Mouse (Mus musculus) heart, embryonic 12.5 days (tissue): ENCODE measurements around the gene Prickle3. TPM values are rescaled to one million over a fixed set of nuclear protein-coding genes. Genes with fewer than 3 reads are reported as not detected.

ENCODE experiments used
- ATAC-seq: fragments of 200-750 bp; cut with Nextera tagmentation; 2 replicates; pipeline ENCODE4 v1.8.0; 2017; ENCODE audit warnings: moderate TSS enrichment, moderate library complexity; ENCODE audit not compliant: insufficient number of reproducible peaks, low FRiP score
- H3K27ac ChIP-seq: fragments of 300-500 bp; sonication (generic); 2 replicates; pipeline ENCODE4 v1.5.1; 2016; ENCODE audit warnings: mild to moderate bottlenecking, moderate library complexity; ENCODE audit not compliant: poor library complexity, severe bottlenecking
- H3K27me3 ChIP-seq: fragments of 300-500 bp; sonication (generic); replicated peaks from 2 replicates; pipeline ENCODE4 v1.6.1; 2016; ENCODE audit warnings: mild to moderate bottlenecking, moderate library complexity
- H3K36me3 ChIP-seq: fragments of 300-500 bp; sonication (generic); 2 replicates; pipeline ENCODE4 v1.6.1; 2016; ENCODE audit warnings: mild to moderate bottlenecking, moderate library complexity
- H3K4me1 ChIP-seq: fragments of 300-500 bp; sonication (generic); replicated peaks from 2 replicates; pipeline ENCODE4 v1.6.1; 2016; ENCODE audit warnings: mild to moderate bottlenecking
- H3K4me2 ChIP-seq: fragments of 300-500 bp; sonication (generic); 2 replicates; pipeline ENCODE4 v1.6.1; 2016; ENCODE audit warnings: mild to moderate bottlenecking, moderate library complexity
- H3K4me3 ChIP-seq: fragments of 300-500 bp; sonication (generic); 2 replicates; pipeline ENCODE4 v1.5.1; 2016; ENCODE audit warnings: mild to moderate bottlenecking
- H3K9ac ChIP-seq: fragments of 300-500 bp; sonication (generic); 2 replicates; pipeline ENCODE4 v1.6.1; 2016; ENCODE audit warnings: mild to moderate bottlenecking, moderate library complexity
- H3K9me3 ChIP-seq: fragments of 300-500 bp; sonication (generic); replicated peaks from 2 replicates; pipeline ENCODE4 v1.6.1; 2016; ENCODE audit warnings: mild to moderate bottlenecking, moderate library complexity
- WGBS: fragments of 180-500 bp; shearing (Covaris S2); methylation state at CpG from one replicate; pipeline ENCODE4 v1.1.7; 2016; 5-methylcytosine and 5-hydroxymethylcytosine counted together
- polyA plus RNA-seq: library from polyadenylated mRNA; unstranded; fragments of >200 nt; fragmentation: Nextera tagmentation; extraction: Ambion mirVana; gene quantifications from 2 replicates; pipeline ENCODE4 v1.2.1, GENCODE M21; 2016

Prickle3 gene
- polyA plus RNA-seq, 1 experiment from 2014 or later = 6.8 TPM

- Histone ChIP-seq H3K9ac (no peak overlapping the region), H3K4me1 (peaks cover 11% of the 10 kb centered on the region), H3K4me2 (no peak overlapping the region), H3K4me3 (no peak overlapping the region), H3K27ac (no peak overlapping the region), H3K36me3 (peaks cover 9% of the 10 kb centered on the region), H3K9me3 (no peaks in the 10 kb centered on the region), H3K27me3 (no peaks in the 10 kb centered on the region)
- WGBS = 41% methylated on average over 6 of the region's 6 CpGs
- no peak for ATAC-seq
Observed at GRCm38 (mm10) chrX:7672739-7673138, 15.7 kb downstream of the Prickle3 start.

GRCm38 (mm10) chrX:7673578-7674281 lies 16.7 kb downstream of the Prickle3 start:
- H3K4me2 ChIP-seq = peak overlapping the region; percentile 63
- peak; percentile 23; the same call in 1 of the 2 replicates for ATAC-seq
- H3K4me1 ChIP-seq = peaks cover 11% of the 10 kb centered on the region
- no peaks in the 10 kb centered on the region for H3K9me3 ChIP-seq
- peak overlapping the region; percentile 51 for H3K27ac ChIP-seq
- peaks cover 7% of the 10 kb centered on the region for H3K36me3 ChIP-seq
- H3K9ac ChIP-seq = no peak overlapping the region; the same call in none of the 2 replicates
- WGBS = 20% methylated on average over 12 of the region's 12 CpGs
- H3K4me3 ChIP-seq = peak overlapping the region; percentile 33
- no peaks in the 10 kb centered on the region for H3K27me3 ChIP-seq

- H3K4me2 ChIP-seq = peak overlapping the region; percentile 63
- ATAC-seq = no peak
- H3K9ac ChIP-seq = peak overlapping the region; percentile 62
- H3K4me1 ChIP-seq = peaks cover 11% of the 10 kb centered on the region
- 22% methylated on average over 28 of the region's 28 CpGs for WGBS
- no peaks in the 10 kb centered on the region for H3K27me3 ChIP-seq
- H3K9me3 ChIP-seq = no peaks in the 10 kb centered on the region
- H3K36me3 ChIP-seq = no peaks in the 10 kb centered on the region; the same call in 1 of the 2 replicates
- H3K27ac ChIP-seq = peak overlapping the region; percentile 51
- H3K4me3 ChIP-seq = peak overlapping the region; percentile 33
Observed at GRCm38 (mm10) chrX:7674284-7675000, 17.4 kb downstream of the Prickle3 start.

- no peak for ATAC-seq
- Histone ChIP-seq H3K36me3 (no peaks in the 10 kb centered on the region), H3K9me3 (no peaks in the 10 kb centered on the region), H3K9ac (peak overlapping the region; percentile 62), H3K4me2 (peak overlapping the region; percentile 63), H3K4me1 (peaks cover 11% of the 10 kb centered on the region), H3K27ac (no peak overlapping the region; the same call in 1 of the 2 replicates), H3K27me3 (no peaks in the 10 kb centered on the region), H3K4me3 (peak overlapping the region; percentile 33)
- 17% methylated on average over 10 of the region's 10 CpGs for WGBS
Observed at GRCm38 (mm10) chrX:7675001-7675380, 17.9 kb downstream of the Prickle3 start.

GRCm38 (mm10) chrX:7678986-7679385 lies 21.9 kb downstream of the Prickle3 start:
- H3K36me3 ChIP-seq = no peaks in the 10 kb centered on the region
- no peaks in the 10 kb centered on the region for H3K9me3 ChIP-seq
- no peak overlapping the region for H3K4me2 ChIP-seq
- H3K4me3 ChIP-seq = no peak overlapping the region
- no peak for ATAC-seq
- 48% methylated on average over 3 of the region's 3 CpGs for WGBS
- no peak overlapping the region for H3K9ac ChIP-seq
- peaks cover 2% of the 10 kb centered on the region; the same call in 1 of the 2 replicates for H3K4me1 ChIP-seq
- H3K27ac ChIP-seq = no peak overlapping the region
- no peaks in the 10 kb centered on the region for H3K27me3 ChIP-seq

- 16% methylated on average over 27 of the region's 27 CpGs for WGBS
Observed at GRCm38 (mm10) chrX:7679405-7680056, 22.5 kb downstream of the Prickle3 start.

GRCm38 (mm10) chrX:7680057-7680412 lies 23.0 kb downstream of the Prickle3 start:
- Histone ChIP-seq H3K9me3 (no peaks in the 10 kb centered on the region), H3K4me1 (no peaks in the 10 kb centered on the region), H3K36me3 (no peaks in the 10 kb centered on the region), H3K4me3 (peak overlapping the region; percentile 40), H3K4me2 (peak overlapping the region; percentile 68), H3K27ac (no peak overlapping the region), H3K27me3 (no peaks in the 10 kb centered on the region), H3K9ac (no peak overlapping the region; the same call in 1 of the 2 replicates)
- 17% methylated on average over 12 of the region's 12 CpGs for WGBS
- no peak for ATAC-seq

More at GRCm38 (mm10) chrX:7679405-7680056, 22.5 kb downstream of the Prickle3 start:
- no peaks in the 10 kb centered on the region for H3K9me3 ChIP-seq
- peak; percentile 87 for ATAC-seq
- no peak overlapping the region for H3K27ac ChIP-seq
- H3K36me3 ChIP-seq = no peaks in the 10 kb centered on the region
- H3K4me3 ChIP-seq = peak overlapping the region; percentile 40
- peak overlapping the region; percentile 68 for H3K4me2 ChIP-seq
- H3K27me3 ChIP-seq = no peaks in the 10 kb centered on the region
- H3K9ac ChIP-seq = no peak overlapping the region; the same call in 1 of the 2 replicates
- H3K4me1 ChIP-seq = no peaks in the 10 kb centered on the region

GRCm38 (mm10) chrX:7680864-7681263 lies 23.8 kb downstream of the Prickle3 start, which contains the start of gene Magix:
TSS of gene Magix (minus strand) at chrX:7681251.
- ATAC-seq = no peak

GRCm38 (mm10) chrX:7688321-7688720 lies 31.3 kb downstream of the Prickle3 start:
- Histone ChIP-seq H3K4me1 (no peaks in the 10 kb centered on the region), H3K27ac (no peak overlapping the region), H3K9ac (no peak overlapping the region), H3K27me3 (peaks cover 3% of the 10 kb centered on the region; the same call in 1 of the 2 replicates), H3K4me3 (no peak overlapping the region), H3K9me3 (no peaks in the 10 kb centered on the region), H3K4me2 (no peak overlapping the region), H3K36me3 (no peaks in the 10 kb centered on the region)
- WGBS = 85% methylated on average over 2 of the region's 2 CpGs
- ATAC-seq = no peak

More at GRCm38 (mm10) chrX:7680864-7681263, 23.8 kb downstream of the Prickle3 start, which contains the start of gene Magix:
- WGBS = 60% methylated on average over 14 of the region's 14 CpGs
- peak within 1 kb of the TSS; percentile 40 for H3K4me3 ChIP-seq
- no peaks in the 10 kb centered on the region for H3K9me3 ChIP-seq
- H3K4me2 ChIP-seq = peak within 1 kb of the TSS; percentile 68
- no peaks in the 10 kb centered on the region for H3K4me1 ChIP-seq
- H3K36me3 ChIP-seq = no peaks in the 10 kb centered on the region
- no peak within 1 kb of the TSS for H3K27ac ChIP-seq
- no peaks in the 10 kb centered on the region for H3K27me3 ChIP-seq
- H3K9ac ChIP-seq = no peak within 1 kb of the TSS; the same call in 1 of the 2 replicates

GRCm38 (mm10) chrX:7690486-7690885 lies 33.4 kb downstream of the Prickle3 start:
- H3K4me1 ChIP-seq = no peaks in the 10 kb centered on the region
- no peak for ATAC-seq
- no peaks in the 10 kb centered on the region for H3K9me3 ChIP-seq
- peaks cover 3% of the 10 kb centered on the region; the same call in 1 of the 2 replicates for H3K27me3 ChIP-seq
- H3K27ac ChIP-seq = no peak overlapping the region
- H3K36me3 ChIP-seq = no peaks in the 10 kb centered on the region
- H3K4me2 ChIP-seq = no peak overlapping the region
- no peak overlapping the region for H3K9ac ChIP-seq
- no peak overlapping the region for H3K4me3 ChIP-seq
- WGBS = 50% methylated on average over 3 of the region's 3 CpGs

GRCm38 (mm10) chrX:7692862-7693261 lies 35.8 kb downstream of the Prickle3 start:
- Histone ChIP-seq H3K4me1 (no peaks in the 10 kb centered on the region), H3K9ac (no peak overlapping the region), H3K27ac (no peak overlapping the region), H3K9me3 (no peaks in the 10 kb centered on the region), H3K4me3 (no peak overlapping the region), H3K4me2 (no peak overlapping the region), H3K36me3 (no peaks in the 10 kb centered on the region), H3K27me3 (no peaks in the 10 kb centered on the region)
- no peak for ATAC-seq
- 33% methylated on average over 4 of the region's 4 CpGs for WGBS
